Mouse (Mus musculus) ES-E14 (cell line): ENCODE measurements around the gene Tenm2.

ENCODE experiments used
- MAFK ChIP-seq: IDR thresholded peaks from 2 replicates; pipeline ENCODE4 v1.6.1; 2014; ENCODE audit warnings: mild to moderate bottlenecking, low read depth, low read length, inconsistent platforms; ENCODE audit not compliant: insufficient read depth
- ZC3H11A ChIP-seq: IDR thresholded peaks from 2 replicates; pipeline ENCODE4 v1.6.1; 2012; ENCODE audit warnings: low read depth, mild to moderate bottlenecking, inconsistent platforms, low read length, borderline replicate concordance

DNA sequence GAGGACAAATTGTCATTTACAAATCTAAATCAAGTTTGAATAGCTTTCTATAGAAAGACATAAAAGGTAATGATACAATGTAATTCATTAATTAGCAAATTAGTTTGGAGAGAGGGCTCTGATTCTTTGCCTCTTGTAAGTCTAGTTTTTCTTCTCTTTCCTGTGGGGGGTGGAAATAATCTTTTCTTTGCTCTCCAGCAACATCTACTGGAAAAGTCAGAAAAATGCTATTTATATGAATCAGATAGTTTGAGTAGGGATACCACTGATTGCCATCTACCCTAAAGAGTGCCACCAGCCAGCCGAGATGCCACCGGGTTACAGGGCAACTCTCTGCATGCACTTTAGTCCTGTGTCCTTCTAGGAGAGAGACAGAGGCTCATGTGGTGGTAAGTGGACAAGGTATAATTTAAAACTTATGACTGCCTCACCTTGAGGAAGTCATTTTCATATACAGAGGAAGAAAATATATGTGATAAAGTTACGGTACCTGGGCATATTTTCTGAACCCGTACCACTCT lies 560.8 kb downstream of the Tenm2 start:
- TF ChIP-seq MAFK: no peak
- no peak for TF ChIP-seq ZC3H11A
